14 mouse cellular contexts compared by ENCODE assay signal in genomic region chr13:58292811-58293210, GRCm38 (mm10). TPM values are rescaled to one million over a fixed set of nuclear protein-coding genes. Genes with fewer than 3 reads are reported as not detected.
DNase-seq lines count a peak whose midpoint lies in the region; ATAC-seq and TF ChIP-seq lines count a peak whose summit lies in the region.
"Had no signal": no experiment of that assay in that cellular context is flagged by ENCODE, and none has a peak within 500 bp of the region (broad histone marks: within the 10 kb centered on the region; RNA-seq: fewer than 3 reads in every experiment).

No protein-coding gene starts in this region.

- no peak overlapping the region for H3K9ac ChIP-seq in midbrain, postnatal 0 days (replicated peaks; ENCODE audit: low read length, poor library complexity, severe bottlenecking)
- H3K9ac ChIP-seq in neural tube, embryonic 11.5 days (ENCODE audit: low read length): no peak overlapping the region
- H3K9ac ChIP-seq: limb, embryonic 12.5 days; liver, embryonic 15.5 days had no signal

- no peaks in the 10 kb centered on the region for H3K9me3 ChIP-seq in midbrain, embryonic 10.5 days (replicated peaks)
- no peaks in the 10 kb centered on the region for H3K9me3 ChIP-seq in midbrain, postnatal 0 days (ENCODE audit: low read length)
- no peaks in the 10 kb centered on the region for H3K9me3 ChIP-seq in neural tube, embryonic 11.5 days (ENCODE audit: control insufficient read depth, low read length)
- H3K9me3 ChIP-seq: limb, embryonic 12.5 days; liver, embryonic 15.5 days had no signal

- intact Hi-C loops in left cerebral cortex, postnatal 14 days (cut with DNase I): no loop called here

- H3K4me3 ChIP-seq in midbrain, embryonic 10.5 days: no peak overlapping the region
- H3K4me3 ChIP-seq in midbrain, postnatal 0 days (ENCODE audit: low read depth, low read length): no peak overlapping the region
- H3K4me3 ChIP-seq in neural tube, embryonic 11.5 days (ENCODE audit: low read depth, low read length): no peak overlapping the region
- H3K4me3 ChIP-seq: limb, embryonic 12.5 days; liver, embryonic 15.5 days had no signal

- TF ChIP-seq CTCF in midbrain, postnatal 0 days (IDR thresholded peaks at IDR 0.05): no peak

- H3K4me1 ChIP-seq in midbrain, embryonic 10.5 days: peaks cover 23% of the 10 kb centered on the region
- H3K4me1 ChIP-seq in midbrain, postnatal 0 days (ENCODE audit: insufficient read depth, low read length): no peaks in the 10 kb centered on the region
- H3K4me1 ChIP-seq in neural tube, embryonic 11.5 days (ENCODE audit: control insufficient read depth, insufficient read depth, low read length): peaks cover 5% of the 10 kb centered on the region
- H3K4me1 ChIP-seq: liver, embryonic 15.5 days had no signal

- no peaks in the 10 kb centered on the region for H3K36me3 ChIP-seq in midbrain, embryonic 10.5 days
- no peaks in the 10 kb centered on the region for H3K36me3 ChIP-seq in midbrain, postnatal 0 days (ENCODE audit: insufficient read depth, low read length)
- no peaks in the 10 kb centered on the region for H3K36me3 ChIP-seq in neural tube, embryonic 11.5 days (ENCODE audit: control insufficient read depth, insufficient read depth, low read length)
- H3K36me3 ChIP-seq: limb, embryonic 12.5 days; liver, embryonic 15.5 days had no signal

- peak; percentile 41 for DNase-seq in midbrain, embryonic 10.5 days (ENCODE audit: low spot score)
- DNase-seq in midbrain, postnatal 0 days (ENCODE audit: low spot score): no peak
- DNase-seq in MN1 (ENCODE audit: low spot score): peak; percentile 19
- peak; percentile 82 for DNase-seq in embryo, embryonic 10 days (ENCODE audit: low spot score)
- DNase-seq in neural tube, embryonic 11.5 days (ENCODE audit: low spot score): peak; percentile 79
- no peak for DNase-seq in frontal cortex, postnatal 25 days (ENCODE audit: low spot score in 2 of 2)
- DNase-seq in left cerebral cortex, postnatal 14 days (ENCODE audit: low spot score in 2 of 2): no peak
- DNase-seq: cerebellum, postnatal 10 days; gastrocnemius, postnatal 14 days; heart, postnatal 10 days had no signal

- H3K27me3 ChIP-seq in midbrain, embryonic 10.5 days (ENCODE audit: low read depth, poor library complexity, severe bottlenecking): no peaks in the 10 kb centered on the region
- H3K27me3 ChIP-seq in midbrain, postnatal 0 days (ENCODE audit: insufficient read depth, low read length): no peaks in the 10 kb centered on the region
- no peaks in the 10 kb centered on the region for H3K27me3 ChIP-seq in neural tube, embryonic 11.5 days (ENCODE audit: control insufficient read depth, insufficient read depth, low read length)
- H3K27me3 ChIP-seq: limb, embryonic 12.5 days; liver, embryonic 15.5 days had no signal

- 0 out of 2 replicates have a peak overlapping the region, but pooled peaks have one; percentile 28 for H3K27ac ChIP-seq in midbrain, embryonic 10.5 days (replicated peaks)
- H3K27ac ChIP-seq in midbrain, postnatal 0 days (ENCODE audit: low read depth, low read length): no peak overlapping the region
- no peak overlapping the region for H3K27ac ChIP-seq in neural tube, embryonic 11.5 days (ENCODE audit: low read depth, low read length)
- H3K27ac ChIP-seq: limb, embryonic 12.5 days; liver, embryonic 15.5 days had no signal

- no peak overlapping the region for H3K4me2 ChIP-seq in midbrain, postnatal 0 days (ENCODE audit: low read depth, low read length, poor library complexity, severe bottlenecking)
- H3K4me2 ChIP-seq in neural tube, embryonic 11.5 days (ENCODE audit: low read depth): no peak overlapping the region
- H3K4me2 ChIP-seq: limb, embryonic 12.5 days; liver, embryonic 15.5 days had no signal

- WGBS in midbrain, embryonic 10.5 days: 14% methylated on average over 5 of the region's 5 CpGs
- WGBS in midbrain, postnatal 0 days: 29% methylated on average over 5 of the region's 5 CpGs
- 9% methylated on average over 5 of the region's 5 CpGs for WGBS in neural tube, embryonic 11.5 days

- ATAC-seq in midbrain, postnatal 0 days (ENCODE audit: low FRiP score): no peak
- ATAC-seq in neural tube, embryonic 11.5 days (ENCODE audit: insufficient read depth, low FRiP score, low TSS enrichment): peak; percentile 75
- ATAC-seq: CD4-positive, CD25-positive, alpha-beta regulatory T cell, adult 4 months; inflammation-experienced regulatory T-cells, adult 6 months had no signal

RNA-seq across cellular contexts. Expression of gene Gkap1, which starts 17.3 kb away (rescaled TPM):
- 27.4 and 28.1 TPM in 2 replicates for polyA plus RNA-seq in midbrain, embryonic 10.5 days (2016; fragmentation: Nextera tagmentation; extraction: Ambion mirVana)
- 18.1 and 35.4 TPM in 2 replicates for total RNA-seq in midbrain, postnatal 0 days (2014; rRNA removed)
- polyA plus RNA-seq in midbrain, postnatal 0 days (2015; fragmentation: Nextera tagmentation; extraction: Ambion mirVana): 32.6 and 40.2 TPM in 2 replicates
- polyA plus RNA-seq in neural tube, embryonic 11.5 days (2014; fragmentation: Nextera tagmentation; extraction: Ambion mirVana): 40.4 and 44.9 TPM in 2 replicates
- total RNA-seq in left cerebral cortex, postnatal 14 days (2021): 10 to 100 TPM; 13.7 to 18.4 TPM

Comparison
In these comparisons a context has a peak if more than half of its experiments do, and no peak if none do; other contexts are left out.
1. DNase-seq: peak in midbrain, embryonic 10.5 days (single experiment), MN1 (single experiment), embryo, embryonic 10 days (single experiment) and neural tube, embryonic 11.5 days (single experiment); none in midbrain, postnatal 0 days (single experiment), frontal cortex, postnatal 25 days (0 of 2) and left cerebral cortex, postnatal 14 days (0 of 2).